Mouse (Mus musculus) right cerebral cortex, postnatal 4 days (tissue): ENCODE results near the gene Spsb1.
A peak's percentile ranks its signal among the peaks of the same experiment; 100 is the strongest.

ENCODE experiments used
- DNase-seq: peaks from one replicate; pipeline ENCODE4 v3.0.0-alpha.2; 2022

The Spsb1 gene

GRCm38 (mm10) chr4:149983921-149984645 lies 29.2 kb upstream of the Spsb1 start:
- DNase-seq = no peak

GRCm38 (mm10) chr4:149982154-149982553 lies 27.3 kb upstream of the Spsb1 start:
- no peak for DNase-seq

- peak; percentile 81 for DNase-seq
Observed at GRCm38 (mm10) chr4:149979819-149980308, 25.0 kb upstream of the Spsb1 start.

- DNase-seq = no peak
Observed at GRCm38 (mm10) chr4:149978820-149979219, 24.0 kb upstream of the Spsb1 start.

GRCm38 (mm10) chr4:149977801-149978544 lies 23.1 kb upstream of the Spsb1 start:
- DNase-seq = peak; percentile 21

- no peak for DNase-seq
Observed at GRCm38 (mm10) chr4:149977181-149977580, 22.3 kb upstream of the Spsb1 start.

GRCm38 (mm10) chr4:149975730-149976254 lies 20.9 kb upstream of the Spsb1 start:
- DNase-seq = no peak

- no peak for DNase-seq
Observed at GRCm38 (mm10) chr4:149975291-149975690, 20.4 kb upstream of the Spsb1 start.

GRCm38 (mm10) chr4:149971393-149971792 lies 16.6 kb upstream of the Spsb1 start:
- no peak for DNase-seq

- no peak for DNase-seq
Observed at GRCm38 (mm10) chr4:149968526-149968925, 13.7 kb upstream of the Spsb1 start.

- DNase-seq = no peak
Observed at GRCm38 (mm10) chr4:149966963-149967362, 12.1 kb upstream of the Spsb1 start.

GRCm38 (mm10) chr4:149966252-149966651 lies 11.4 kb upstream of the Spsb1 start:
- DNase-seq = peak; percentile 65

GRCm38 (mm10) chr4:149965672-149966071 lies 10.8 kb upstream of the Spsb1 start:
- no peak for DNase-seq

- DNase-seq = no peak
Observed at GRCm38 (mm10) chr4:149965242-149965641, 10.4 kb upstream of the Spsb1 start.

GRCm38 (mm10) chr4:149964770-149965169 lies 9.9 kb upstream of the Spsb1 start:
- DNase-seq = no peak

- DNase-seq = no peak
Observed at GRCm38 (mm10) chr4:149964285-149964684, 9.4 kb upstream of the Spsb1 start.

GRCm38 (mm10) chr4:149960391-149960790 lies 5.5 kb upstream of the Spsb1 start:
- DNase-seq = no peak

- no peak for DNase-seq
Observed at GRCm38 (mm10) chr4:149959816-149960215, 5.0 kb upstream of the Spsb1 start.

GRCm38 (mm10) chr4:149958566-149958965 lies 3.7 kb upstream of the Spsb1 start:
- peak; percentile 89 for DNase-seq

- DNase-seq = no peak
Observed at GRCm38 (mm10) chr4:149956048-149956447, 1.2 kb upstream of the Spsb1 start.

- no peak for DNase-seq
Observed at GRCm38 (mm10) chr4:149955631-149956030, 788 bp upstream of the Spsb1 start.

- peak; percentile 60 for DNase-seq
Observed at GRCm38 (mm10) chr4:149953621-149954481, 992 bp downstream of the Spsb1 start.

- no peak for DNase-seq
Observed at GRCm38 (mm10) chr4:149952201-149952600, 2.6 kb downstream of the Spsb1 start.
